Mouse (Mus musculus) ovary, postnatal 10 days (tissue): ENCODE measurements around the gene Gm13304.
"Not testable (repeated sequence)": the region's sequence is repeated elsewhere in the genome, so short reads cannot be mapped to it uniquely, and the experiment has no call there.

Experiments used
- DNase-seq: peaks from one replicate; pipeline ENCODE4 v3.0.0; 2022; ENCODE audit warnings: low spot score

Gene Gm13304

DNA sequence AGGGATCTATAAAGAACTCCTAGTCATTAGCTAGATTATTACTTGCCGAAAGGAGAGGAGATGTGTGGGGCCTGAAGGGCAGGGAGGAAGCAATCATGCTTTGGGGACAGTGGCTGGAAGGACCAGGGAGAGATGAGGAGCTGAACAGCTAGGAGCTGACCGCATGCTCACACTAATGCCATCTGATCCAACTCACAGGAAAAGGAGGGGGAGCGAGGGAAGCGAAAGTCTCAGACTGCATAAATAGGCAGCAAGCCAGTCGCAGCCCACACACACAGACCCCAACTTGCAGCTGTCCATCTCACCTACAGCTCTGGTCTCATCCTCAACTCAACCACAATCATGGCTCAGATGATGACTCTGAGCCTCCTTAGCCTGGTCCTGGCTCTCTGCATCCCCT, at the start of gene Gm13304:
TSS of gene Gm13304 (plus strand) at position 301 of the 400 bp plus-strand sequence.
- not testable (repeated sequence) for DNase-seq

DNA sequence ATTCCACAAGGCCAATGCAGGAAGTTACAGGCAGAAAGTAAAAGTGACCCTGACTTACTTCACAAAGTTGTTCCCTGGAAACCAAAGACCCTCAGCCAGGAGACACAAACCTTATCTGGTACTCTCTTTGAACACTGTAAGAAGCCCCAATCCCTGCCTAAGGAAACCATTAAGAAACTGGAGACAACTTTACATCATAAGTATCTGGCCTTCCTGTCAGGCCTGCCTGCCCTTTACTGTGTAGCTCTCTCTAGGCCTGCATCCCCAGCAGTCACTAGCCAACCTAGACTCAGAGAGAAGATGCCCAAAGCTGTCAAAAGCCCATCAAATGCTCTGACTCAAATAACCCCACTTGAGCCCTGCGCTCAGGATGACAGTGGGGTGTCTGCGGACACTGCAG, 23.7 kb upstream of the Gm13304 start, which contains the start of gene Gm3893:
TSS of gene Gm3893 (plus strand) at position 301 of the 400 bp plus-strand sequence.
- DNase-seq: not testable (repeated sequence)

DNA sequence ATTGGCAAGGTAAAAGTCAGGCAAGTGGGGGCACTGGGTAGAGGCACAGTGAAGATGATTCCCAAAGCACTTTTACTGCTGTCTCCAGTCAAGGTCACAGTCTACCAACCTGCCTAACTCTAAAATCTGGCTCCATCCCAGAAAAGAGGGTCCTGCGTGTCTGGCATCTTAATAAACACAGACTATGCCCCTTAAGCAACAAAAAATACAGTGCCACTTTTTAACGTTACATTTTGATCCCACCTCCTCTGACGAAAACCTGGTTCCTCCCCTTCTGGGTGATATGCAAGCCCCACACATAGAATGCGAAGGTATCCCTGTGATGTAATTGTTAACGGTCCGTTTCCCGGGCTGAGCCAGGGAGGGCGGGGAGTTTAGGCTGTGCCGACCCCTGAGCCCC, 38.5 kb downstream of the Gm13304 start, which contains the start of gene Gm13306:
TSS of gene Gm13306 (plus strand) at position 301 of the 400 bp plus-strand sequence.
- not testable (repeated sequence) for DNase-seq
